Mouse (Mus musculus) liver, embryonic 11.5 days (tissue): ENCODE measurements around the gene Vezt. TPM values are rescaled to one million over a fixed set of nuclear protein-coding genes. Genes with fewer than 3 reads are reported as not detected.

Experiments
- ATAC-seq: fragments of 200-750 bp; cut with Nextera tagmentation; replicated peaks from 2 replicates; pipeline ENCODE4 v1.8.0; 2017; ENCODE audit warnings: moderate number of reproducible peaks, mild to moderate bottlenecking, moderate TSS enrichment, moderate library complexity; ENCODE audit not compliant: low FRiP score
- DNase-seq: peaks from one replicate; pipeline ENCODE4 v3.0.0-alpha.2; 2017; ENCODE audit warnings: low spot score
- H3K27ac ChIP-seq: fragments of 300-500 bp; sonication (generic); 2 replicates; pipeline ENCODE4 v1.5.1; 2014; ENCODE audit warnings: mild to moderate bottlenecking, low read depth, low read length, control low read depth
- H3K27me3 ChIP-seq: fragments of 300-500 bp; sonication (generic); replicated peaks from 2 replicates; pipeline ENCODE4 v1.6.1; 2014; ENCODE audit warnings: low read length, mixed read lengths; ENCODE audit not compliant: control insufficient read depth, insufficient read depth
- H3K36me3 ChIP-seq: fragments of 300-500 bp; sonication (generic); 2 replicates; pipeline ENCODE4 v1.6.1; 2014; ENCODE audit warnings: mild to moderate bottlenecking, low read length, moderate library complexity, mixed read lengths; ENCODE audit not compliant: control insufficient read depth, insufficient read depth
- H3K4me1 ChIP-seq: fragments of 300-500 bp; sonication (generic); replicated peaks from 2 replicates; pipeline ENCODE4 v1.6.1; 2014; ENCODE audit warnings: low read length, mixed read lengths; ENCODE audit not compliant: control insufficient read depth, insufficient read depth
- H3K4me2 ChIP-seq: fragments of 300-500 bp; sonication (generic); 2 replicates; pipeline ENCODE4 v1.6.1; 2014; ENCODE audit warnings: mild to moderate bottlenecking, control low read depth, moderate library complexity
- H3K4me3 ChIP-seq: fragments of 300-500 bp; sonication (generic); 2 replicates; pipeline ENCODE4 v1.5.1; 2014; ENCODE audit warnings: low read depth, low read length, control low read depth
- H3K9ac ChIP-seq: fragments of 300-500 bp; sonication (generic); 2 replicates; pipeline ENCODE4 v1.6.1; 2014; ENCODE audit warnings: low read depth, low read length, control low read depth
- H3K9me3 ChIP-seq: fragments of 300-500 bp; sonication (generic); 2 replicates; pipeline ENCODE4 v1.6.1; 2016; ENCODE audit warnings: low read length, inconsistent platforms, mixed read lengths; ENCODE audit not compliant: control insufficient read depth
- WGBS: fragments of 180-500 bp; shearing (Covaris S2); extraction: QIAGEN DNeasy Blood & Tissue Kit; methylation state at CpG from one replicate; pipeline ENCODE4 v1.1.7; 2014; 5-methylcytosine and 5-hydroxymethylcytosine counted together
- polyA plus RNA-seq: library from polyadenylated mRNA; unstranded; fragments of >200 nt; fragmentation: Nextera tagmentation; extraction: Ambion mirVana; gene quantifications from 2 replicates; pipeline ENCODE4 v1.2.1, GENCODE M21; 2014

The Vezt gene
- polyA plus RNA-seq, 1 experiment from 2014 or later, result 18.9 TPM

GRCm38 (mm10) chr10:93909015-93909414, 126.6 kb downstream of the Vezt start:
- Histone ChIP-seq H3K4me3 (no peak overlapping the region), H3K36me3 (no peaks in the 10 kb centered on the region), H3K9ac (no peak overlapping the region), H3K4me1 (peaks cover 9% of the 10 kb centered on the region), H3K4me2 (no peak overlapping the region), H3K9me3 (no peaks in the 10 kb centered on the region), H3K27ac (no peak overlapping the region), H3K27me3 (no peaks in the 10 kb centered on the region)
- 77% methylated on average over 1 of the region's 1 CpGs for WGBS
- DNase-seq (no peak), ATAC-seq (no peak)

GRCm38 (mm10) chr10:93908540-93908939, 127.1 kb downstream of the Vezt start:
- ATAC-seq (no peak), DNase-seq (no peak)
- H3K4me3 ChIP-seq, result no peak overlapping the region
- H3K36me3 ChIP-seq, result no peaks in the 10 kb centered on the region
- H3K9me3 ChIP-seq, result no peaks in the 10 kb centered on the region
- H3K9ac ChIP-seq, result no peak overlapping the region
- H3K4me1 ChIP-seq, result peaks cover 9% of the 10 kb centered on the region
- no peaks in the 10 kb centered on the region for H3K27me3 ChIP-seq
- H3K27ac ChIP-seq, result no peak overlapping the region
- H3K4me2 ChIP-seq, result no peak overlapping the region
- 79% methylated on average over 7 of the region's 7 CpGs for WGBS

- Histone ChIP-seq H3K4me2 (no peak overlapping the region), H3K27me3 (no peaks in the 10 kb centered on the region), H3K9me3 (no peaks in the 10 kb centered on the region), H3K4me1 (peaks cover 2% of the 10 kb centered on the region), H3K27ac (no peak overlapping the region), H3K4me3 (no peak overlapping the region), H3K9ac (no peak overlapping the region), H3K36me3 (no peaks in the 10 kb centered on the region)
- no peak for ATAC-seq
- no peak for DNase-seq
- WGBS, result 66% methylated on average over 10 of the region's 10 CpGs
These were observed 128.2 kb downstream of the Vezt start for GRCm38 (mm10) chr10:93907376-93907775.

- WGBS, result 77% methylated on average over 11 of the region's 11 CpGs
- no peak for ATAC-seq
- Histone ChIP-seq H3K27ac (no peak overlapping the region), H3K4me3 (no peak overlapping the region), H3K4me1 (no peaks in the 10 kb centered on the region), H3K27me3 (no peaks in the 10 kb centered on the region), H3K9ac (no peak overlapping the region), H3K36me3 (no peaks in the 10 kb centered on the region), H3K4me2 (no peak overlapping the region), H3K9me3 (no peaks in the 10 kb centered on the region)
- no peak for DNase-seq
These were observed 135.7 kb downstream of the Vezt start for GRCm38 (mm10) chr10:93899907-93900306.

GRCm38 (mm10) chr10:93899303-93899702, 136.3 kb downstream of the Vezt start:
- DNase-seq (no peak), ATAC-seq (no peak)
- Histone ChIP-seq H3K36me3 (no peaks in the 10 kb centered on the region), H3K9ac (no peak overlapping the region), H3K4me2 (no peak overlapping the region), H3K4me3 (no peak overlapping the region), H3K9me3 (no peaks in the 10 kb centered on the region), H3K4me1 (no peaks in the 10 kb centered on the region), H3K27me3 (no peaks in the 10 kb centered on the region), H3K27ac (no peak overlapping the region)
- 55% methylated on average over 2 of the region's 2 CpGs for WGBS

GRCm38 (mm10) chr10:93897043-93897646, 138.5 kb downstream of the Vezt start, which contains the start of gene Metap2:
Metap2 (minus strand) TSS chr10:93897093.
- no peak for DNase-seq
- H3K4me1 ChIP-seq, result peaks cover 2% of the 10 kb centered on the region; the same call in 1 of the 2 replicates
- no peak within 1 kb of the TSS for H3K4me3 ChIP-seq
- no peak within 1 kb of the TSS for H3K4me2 ChIP-seq
- H3K9ac ChIP-seq, result no peak within 1 kb of the TSS
- H3K27me3 ChIP-seq, result no peaks in the 10 kb centered on the region
- H3K36me3 ChIP-seq, result no peaks in the 10 kb centered on the region
- WGBS, result 72% methylated on average over 7 of the region's 7 CpGs
- no peak within 1 kb of the TSS for H3K27ac ChIP-seq
- H3K9me3 ChIP-seq, result no peaks in the 10 kb centered on the region
- no peak for ATAC-seq

GRCm38 (mm10) chr10:93892551-93892950, 143.1 kb downstream of the Vezt start:
- H3K9ac ChIP-seq, result no peak overlapping the region
- H3K27ac ChIP-seq, result peak overlapping the region; percentile 40; the same call in 1 of the 2 replicates
- ATAC-seq (peak; percentile 60), DNase-seq (no peak)
- no peaks in the 10 kb centered on the region for H3K36me3 ChIP-seq
- no peaks in the 10 kb centered on the region for H3K27me3 ChIP-seq
- no peak overlapping the region for H3K4me3 ChIP-seq
- 67% methylated on average over 4 of the region's 4 CpGs for WGBS
- H3K9me3 ChIP-seq, result no peaks in the 10 kb centered on the region
- no peak overlapping the region for H3K4me2 ChIP-seq
- H3K4me1 ChIP-seq, result peaks cover 7% of the 10 kb centered on the region

- Histone ChIP-seq H3K27me3 (no peaks in the 10 kb centered on the region), H3K9me3 (no peaks in the 10 kb centered on the region), H3K4me3 (peak overlapping the region; percentile 99), H3K9ac (peak overlapping the region; percentile 98), H3K36me3 (peaks cover 5% of the 10 kb centered on the region; the same call in 1 of the 2 replicates), H3K27ac (peak overlapping the region; percentile 85), H3K4me2 (peak overlapping the region; percentile 65), H3K4me1 (peaks cover 11% of the 10 kb centered on the region)
- WGBS, result 67% methylated on average over 1 of the region's 1 CpGs
- no peak for DNase-seq
- peak; percentile 84 for ATAC-seq
These were observed 144.6 kb downstream of the Vezt start for GRCm38 (mm10) chr10:93891031-93891430.

GRCm38 (mm10) chr10:93890565-93890964, 145.1 kb downstream of the Vezt start:
- H3K4me1 ChIP-seq, result peaks cover 11% of the 10 kb centered on the region
- peak overlapping the region; percentile 99 for H3K4me3 ChIP-seq
- DNase-seq, result no peak
- H3K4me2 ChIP-seq, result peak overlapping the region; percentile 65
- 67% methylated on average over 4 of the region's 4 CpGs for WGBS
- peak overlapping the region; percentile 85 for H3K27ac ChIP-seq
- peaks cover 5% of the 10 kb centered on the region; the same call in 1 of the 2 replicates for H3K36me3 ChIP-seq
- no peak for ATAC-seq
- peak overlapping the region; percentile 98 for H3K9ac ChIP-seq
- no peaks in the 10 kb centered on the region for H3K9me3 ChIP-seq
- no peaks in the 10 kb centered on the region for H3K27me3 ChIP-seq
